Mouse (Mus musculus): ENCODE results near the gene Gipc2.

Gipc2 gene

DNA sequence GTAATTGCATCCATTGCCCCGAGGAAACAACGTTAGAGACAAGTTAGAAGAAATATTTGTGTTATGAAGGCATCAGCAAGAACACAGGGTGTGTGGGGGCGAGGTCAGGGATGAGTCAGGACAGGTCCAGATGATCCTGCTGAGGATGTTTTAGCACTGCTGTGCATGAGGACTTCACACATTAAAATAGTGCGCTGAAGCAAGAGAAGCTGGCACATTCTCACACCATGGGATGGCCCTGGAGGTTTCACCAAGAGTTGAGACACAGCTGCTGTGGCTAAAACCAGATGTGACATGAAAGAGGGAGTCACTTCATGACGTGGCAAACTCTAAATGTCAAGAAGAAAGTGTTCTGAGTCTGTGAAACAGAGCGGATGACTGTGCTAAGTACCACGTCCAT, 38.9 kb downstream of the Gipc2 start:
- in situ Hi-C loops (cut with MboI, MseI): no loop called here

DNA sequence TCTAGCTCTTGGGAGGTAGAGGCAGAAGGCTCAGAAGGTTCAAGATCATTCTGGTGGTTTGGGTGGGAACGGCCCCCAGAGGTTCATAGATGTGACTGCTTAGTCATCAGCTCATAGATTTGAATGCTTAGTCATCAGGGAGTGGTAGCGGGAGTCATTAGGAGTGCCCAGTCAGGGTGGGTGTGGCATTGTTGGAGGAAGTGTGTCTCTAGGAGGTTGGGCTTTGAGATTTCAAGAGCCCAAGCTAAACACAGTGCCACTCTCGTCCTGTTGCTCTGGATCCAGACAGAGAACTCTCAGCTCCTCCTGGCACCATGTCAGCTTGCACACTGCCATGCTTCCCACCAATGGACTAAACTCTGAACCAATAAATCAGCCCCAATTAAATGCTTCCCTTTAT, 43.3 kb downstream of the Gipc2 start:
- in situ Hi-C loops (cut with MboI, MseI): no loop called here

DNA sequence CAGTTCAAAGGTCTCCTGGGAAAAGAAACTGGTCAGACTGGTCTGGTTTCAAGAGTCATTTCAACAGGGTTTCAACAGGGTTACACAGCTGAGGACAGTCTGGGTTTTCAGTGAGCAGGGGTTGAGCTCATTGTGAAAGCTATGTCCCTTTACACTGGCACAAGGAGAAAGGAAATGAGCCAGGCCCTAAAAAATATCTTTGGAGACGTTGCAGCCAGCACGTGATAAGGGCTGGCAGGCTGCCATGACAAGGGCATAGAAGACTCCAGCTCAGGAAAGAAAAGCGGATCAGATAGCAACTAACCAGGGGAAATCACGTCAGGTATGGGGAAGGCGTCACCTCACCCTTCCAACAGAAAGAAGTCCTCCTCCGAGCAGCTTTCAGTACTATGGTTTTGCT, 43.9 kb downstream of the Gipc2 start:
- in situ Hi-C loops (cut with MboI, MseI): no loop called here

DNA sequence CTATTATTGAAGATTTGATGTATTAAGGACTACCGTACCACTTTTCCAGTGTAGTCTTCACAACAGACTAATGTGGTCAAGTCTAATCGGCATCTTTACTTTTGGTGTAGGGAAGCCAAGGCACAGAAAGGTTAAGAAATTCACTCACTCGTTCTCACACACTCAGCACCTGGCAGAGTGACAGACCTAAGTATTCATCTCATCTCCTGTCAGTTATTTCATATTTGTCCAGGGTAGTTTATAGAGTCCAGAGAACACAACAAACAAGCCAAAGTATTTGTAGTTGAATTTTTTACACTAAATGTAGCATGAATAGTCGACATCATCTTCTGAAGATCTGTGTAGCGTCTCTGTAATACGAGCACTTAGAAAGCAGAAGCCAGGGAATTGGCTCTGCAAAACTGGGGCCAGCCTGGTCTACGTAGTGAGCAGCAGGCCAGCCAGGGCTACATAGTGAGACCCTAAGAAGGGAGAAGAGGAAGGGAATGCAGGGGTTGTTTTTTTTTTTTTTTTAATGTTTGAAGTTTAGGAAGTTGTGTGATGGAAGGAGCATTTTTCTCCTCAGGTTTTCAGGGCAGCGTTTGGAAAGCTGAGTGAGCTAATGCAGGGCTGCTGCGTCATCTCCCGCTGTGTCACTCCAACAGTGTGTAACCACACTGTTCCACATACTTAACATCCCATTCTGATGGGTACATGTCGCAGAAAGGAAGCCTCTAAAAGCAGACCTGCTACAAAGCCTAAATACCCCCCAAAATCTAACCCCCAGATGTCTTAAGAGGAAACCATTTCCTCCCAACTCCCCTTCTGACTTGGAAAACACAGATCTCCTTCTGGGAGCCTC, 44.6 kb downstream of the Gipc2 start:
- in situ Hi-C loops (cut with MboI, MseI): no loop called here

DNA sequence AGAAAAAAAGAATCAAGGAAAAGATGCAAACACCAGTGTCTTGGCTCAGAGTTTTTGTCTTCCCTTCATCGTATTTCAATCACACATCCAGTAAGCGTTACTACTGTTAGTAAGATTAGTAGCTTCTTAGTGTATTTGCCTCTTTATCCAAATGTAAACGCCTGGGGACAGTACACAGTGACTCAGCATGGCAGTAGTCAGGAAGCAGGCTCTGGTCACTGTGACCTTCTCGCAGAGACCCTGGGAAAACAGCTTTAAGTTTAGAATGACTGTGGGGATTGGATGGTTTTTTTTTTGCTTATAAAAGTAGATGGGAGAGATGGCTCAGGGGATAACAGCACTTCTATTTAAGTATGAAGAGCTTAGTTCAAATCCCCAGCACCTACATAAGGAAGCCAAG, 46.0 kb downstream of the Gipc2 start:
- in situ Hi-C loops (cut with MboI, MseI): loop anchor here (10.0 kb wide), 1 partner anchor 105 kb away; no protein-coding TSS in a partner anchor

DNA sequence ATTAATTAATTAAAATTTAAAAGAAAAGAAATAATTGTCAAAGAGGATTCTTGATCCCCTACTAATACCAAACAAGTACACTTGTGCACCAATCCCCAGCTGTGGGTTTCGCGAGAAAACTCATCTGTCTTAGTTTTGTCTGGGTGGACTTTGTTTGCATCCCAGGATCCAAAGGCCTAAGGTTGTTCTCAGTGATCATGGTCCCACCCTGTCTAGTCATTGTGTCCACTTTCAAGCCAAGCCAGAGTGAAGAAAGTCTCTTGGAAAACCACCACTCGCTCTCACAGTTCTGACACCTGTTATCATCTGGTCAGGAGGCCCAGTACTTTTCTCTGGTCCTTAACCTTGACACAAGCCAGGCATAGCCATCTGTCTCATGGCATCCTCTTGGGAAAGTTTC, 48.1 kb downstream of the Gipc2 start:
- in situ Hi-C loops (cut with MboI, MseI): loop anchor here (10.0 kb wide), 1 partner anchor 107 kb away; no protein-coding TSS in a partner anchor

DNA sequence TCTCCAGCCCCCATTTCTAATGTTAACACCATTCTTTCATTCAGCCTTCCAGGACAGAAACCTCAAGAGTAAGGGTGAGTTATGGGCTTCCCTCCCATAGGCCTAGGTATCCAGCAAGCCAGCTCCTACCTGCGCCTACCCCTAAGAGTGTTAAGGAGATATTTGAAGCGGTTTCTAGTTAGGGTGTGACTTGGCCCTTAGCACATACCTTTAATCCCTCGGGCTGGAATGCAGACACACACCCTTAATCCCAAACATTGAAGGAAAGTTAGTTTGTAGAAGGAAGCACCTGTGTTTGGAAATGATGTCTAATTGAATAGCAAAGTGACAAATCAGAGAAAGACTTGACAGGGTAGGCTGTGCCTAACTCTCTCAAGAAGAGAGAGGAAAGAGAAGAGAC, 49.9 kb downstream of the Gipc2 start:
- in situ Hi-C loops (cut with MboI, MseI): loop anchor here (10.0 kb wide), 1 partner anchor 109 kb away; no protein-coding TSS in a partner anchor

DNA sequence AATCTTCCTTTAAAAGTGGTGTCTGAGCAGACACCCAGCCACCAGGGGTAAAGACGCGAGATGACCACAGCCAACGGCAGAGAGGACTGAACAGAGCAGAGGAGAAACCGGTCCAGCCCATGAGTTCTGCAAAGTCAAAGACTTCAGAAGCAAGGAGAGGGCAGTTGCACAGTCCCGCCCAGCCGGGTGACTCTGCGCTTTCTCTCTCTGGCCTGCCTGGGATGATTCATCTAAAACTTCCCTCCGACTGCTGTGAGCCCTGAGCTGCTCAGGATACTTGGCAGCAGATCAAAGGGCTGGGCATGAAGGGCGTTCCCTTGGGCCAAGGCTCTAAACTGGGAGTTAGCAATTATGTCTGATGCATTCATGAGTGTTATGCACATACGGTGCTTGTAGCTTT, 51.2 kb downstream of the Gipc2 start:
- in situ Hi-C loops (cut with MboI, MseI): loop anchor here (10.0 kb wide), 1 partner anchor 110 kb away; no protein-coding TSS in a partner anchor

DNA sequence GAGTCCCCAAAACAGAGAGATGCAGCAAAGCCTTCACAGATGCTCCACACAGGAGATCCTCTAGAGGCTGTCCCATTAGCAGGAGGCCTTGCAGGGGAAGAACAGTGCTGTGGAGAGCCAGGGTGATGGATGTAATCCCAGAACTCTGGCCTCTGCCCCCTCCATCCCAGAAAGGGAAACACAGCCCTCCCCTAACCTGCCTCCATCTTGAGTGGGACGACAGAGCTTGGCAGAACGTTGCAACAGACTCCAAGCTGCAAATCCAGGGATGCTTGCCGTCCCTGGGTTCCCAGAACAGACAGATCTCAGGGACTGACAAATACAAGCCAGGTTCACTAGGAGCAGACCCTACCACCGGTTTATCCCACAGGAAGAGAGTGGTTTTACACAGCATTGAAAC, 51.8 kb downstream of the Gipc2 start:
- in situ Hi-C loops (cut with MboI, MseI): loop anchor here (10.0 kb wide), 1 partner anchor 111 kb away; no protein-coding TSS in a partner anchor

DNA sequence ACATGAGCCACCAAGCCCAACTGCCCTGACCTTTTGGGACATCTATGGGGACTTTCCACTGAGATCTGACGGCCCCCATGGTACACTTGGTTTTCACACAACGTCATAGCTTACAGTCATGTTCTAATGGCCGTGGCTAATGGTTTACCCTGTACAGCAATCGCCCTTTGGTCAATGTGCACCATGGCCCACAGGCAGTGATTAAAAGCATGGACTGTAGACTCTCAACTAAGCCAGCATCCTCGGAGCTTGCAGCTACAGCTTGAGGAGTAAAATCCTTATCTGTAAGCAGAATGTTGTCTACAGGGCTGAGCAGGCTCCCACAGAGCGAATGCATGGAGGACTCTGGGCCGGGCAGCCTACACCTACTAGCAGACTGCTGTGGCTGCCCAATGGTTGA, 52.5 kb downstream of the Gipc2 start:
- in situ Hi-C loops (cut with MboI, MseI): loop anchor here (10.0 kb wide), 1 partner anchor 111 kb away; no protein-coding TSS in a partner anchor

DNA sequence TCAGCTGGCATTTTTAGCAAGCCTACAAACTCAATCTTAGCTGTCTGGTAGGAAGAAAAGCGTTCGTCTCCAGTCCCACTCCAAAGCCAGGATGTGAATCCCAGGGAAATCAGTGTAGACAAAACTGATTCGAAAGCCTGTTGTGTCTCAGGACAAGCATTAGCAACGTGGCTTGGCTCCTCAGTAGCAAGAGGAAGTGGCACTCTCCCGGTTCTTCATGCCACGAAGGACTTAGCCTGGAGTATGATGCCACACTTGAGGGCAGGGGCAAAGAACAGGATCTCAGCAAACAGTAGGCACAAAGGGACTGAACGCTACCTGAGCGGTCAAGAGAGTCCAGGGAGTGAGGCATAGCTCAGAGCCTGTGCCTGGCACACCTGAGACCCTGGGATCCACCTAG, 53.4 kb downstream of the Gipc2 start:
- in situ Hi-C loops (cut with MboI, MseI): loop anchor here (10.0 kb wide), 1 partner anchor 112 kb away; no protein-coding TSS in a partner anchor

DNA sequence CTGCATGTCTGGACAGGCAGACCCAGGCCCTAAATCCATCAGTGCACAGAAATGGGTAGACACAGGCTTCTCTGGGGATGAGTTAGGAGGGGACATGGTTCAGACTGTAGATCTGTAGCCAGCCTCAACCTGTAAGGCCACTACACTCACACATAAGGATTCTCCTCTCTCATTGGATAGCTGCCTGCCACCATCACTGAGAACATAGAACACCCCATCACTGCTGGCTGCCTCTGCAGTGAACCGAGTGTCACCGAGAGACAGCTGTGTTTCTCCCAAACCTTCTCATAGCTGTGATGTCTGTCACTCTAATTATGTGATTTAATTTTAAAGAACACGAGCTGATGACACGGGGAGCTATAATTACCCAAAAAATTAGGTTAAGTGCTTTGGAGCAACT, 54.5 kb downstream of the Gipc2 start:
- in situ Hi-C loops (cut with MboI, MseI): loop anchor here (10.0 kb wide), 1 partner anchor 113 kb away; no protein-coding TSS in a partner anchor

DNA sequence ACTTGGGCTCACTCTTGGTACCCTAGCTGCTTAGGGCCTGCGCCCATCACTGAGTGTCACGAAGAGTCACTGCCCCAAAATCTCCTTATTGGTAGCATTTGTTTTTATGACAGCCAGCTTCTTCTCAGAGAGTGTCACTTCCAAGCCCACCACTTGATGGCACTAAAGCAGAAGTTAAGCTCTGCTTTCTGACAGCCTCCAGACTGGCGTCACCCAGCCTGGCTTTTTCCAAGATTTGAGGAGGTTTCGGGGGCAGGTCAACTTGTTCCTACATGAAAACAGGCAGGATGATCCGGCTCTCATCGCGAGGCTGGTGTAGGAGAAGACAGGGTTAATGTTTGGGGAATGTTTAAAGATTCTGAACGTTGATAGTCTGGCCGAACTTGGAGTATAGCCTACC, 54.9 kb downstream of the Gipc2 start:
- in situ Hi-C loops (cut with MboI, MseI): loop anchor here (10.0 kb wide), 1 partner anchor 114 kb away; no protein-coding TSS in a partner anchor

DNA sequence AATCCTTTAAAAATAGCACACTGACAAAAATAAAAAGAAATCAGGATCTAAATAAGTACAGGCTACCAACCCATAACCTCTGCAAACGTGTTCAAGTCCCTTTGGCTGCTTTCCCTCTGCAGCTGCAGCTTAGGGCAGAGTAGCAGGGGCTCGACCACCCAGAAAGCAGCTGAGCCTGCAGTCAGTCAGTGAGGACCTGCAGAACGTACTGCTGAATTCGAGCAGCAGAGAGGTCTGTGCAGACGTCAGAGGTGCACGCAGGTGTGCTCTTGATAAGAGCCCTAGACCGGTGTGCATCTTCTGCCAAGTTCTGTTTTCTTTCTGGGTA, 56.8 kb downstream of the Gipc2 start:
- in situ Hi-C loops (cut with MboI, MseI): no loop called here

DNA sequence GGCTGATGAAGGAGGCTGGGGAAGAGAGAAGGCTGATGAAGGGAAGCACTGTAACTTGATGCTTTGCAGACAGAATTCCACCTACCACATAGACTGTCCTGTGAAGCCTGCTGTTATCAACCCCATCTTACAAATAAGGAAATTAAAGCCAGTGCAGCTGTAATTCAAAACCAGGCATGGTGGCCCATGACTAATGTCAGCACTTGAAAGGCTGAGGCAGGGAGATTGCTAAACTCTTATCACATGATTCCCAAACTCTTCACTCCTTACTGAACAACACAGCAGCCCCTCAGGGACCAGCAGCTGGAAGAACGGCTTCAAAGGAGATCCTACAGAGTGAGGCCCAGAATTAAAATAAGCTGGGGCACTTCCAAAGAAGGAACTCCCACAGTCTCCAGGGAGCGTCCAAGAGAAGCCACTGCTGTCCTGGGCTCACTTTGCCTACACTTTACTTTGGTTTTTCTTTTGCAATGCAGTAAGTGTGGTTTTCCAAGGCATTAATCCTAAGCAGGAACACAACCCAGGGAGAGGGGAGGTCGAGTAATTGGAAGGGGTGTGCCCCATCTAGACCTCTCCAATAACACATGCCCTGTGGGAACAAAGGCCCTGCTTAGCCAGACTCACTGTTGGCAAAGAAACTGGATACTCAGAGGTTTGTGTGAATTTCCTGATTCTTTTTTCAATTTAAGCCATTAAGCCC, 57.3 kb downstream of the Gipc2 start:
- in situ Hi-C loops (cut with MboI, MseI): no loop called here

DNA sequence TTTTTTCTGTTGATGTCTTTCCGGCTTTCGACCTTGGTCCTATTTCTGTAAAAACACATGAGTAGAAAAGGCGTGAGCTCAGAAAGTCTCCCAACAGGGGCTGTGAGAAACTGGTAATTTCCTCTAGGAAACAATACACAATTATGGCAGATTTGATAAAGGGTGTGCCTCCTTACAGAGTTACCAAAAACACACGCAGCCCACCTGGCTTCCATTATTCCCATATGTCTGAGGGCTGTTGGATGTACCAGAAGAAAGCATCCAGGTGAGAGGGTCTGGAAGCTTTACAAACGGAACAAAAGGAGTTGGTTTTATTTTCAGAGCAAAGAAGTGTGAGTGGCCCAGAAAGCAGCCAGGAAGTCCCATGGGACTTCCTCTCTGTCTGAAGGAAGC, 58.0 kb downstream of the Gipc2 start:
- in situ Hi-C loops (cut with MboI, MseI): no loop called here

DNA sequence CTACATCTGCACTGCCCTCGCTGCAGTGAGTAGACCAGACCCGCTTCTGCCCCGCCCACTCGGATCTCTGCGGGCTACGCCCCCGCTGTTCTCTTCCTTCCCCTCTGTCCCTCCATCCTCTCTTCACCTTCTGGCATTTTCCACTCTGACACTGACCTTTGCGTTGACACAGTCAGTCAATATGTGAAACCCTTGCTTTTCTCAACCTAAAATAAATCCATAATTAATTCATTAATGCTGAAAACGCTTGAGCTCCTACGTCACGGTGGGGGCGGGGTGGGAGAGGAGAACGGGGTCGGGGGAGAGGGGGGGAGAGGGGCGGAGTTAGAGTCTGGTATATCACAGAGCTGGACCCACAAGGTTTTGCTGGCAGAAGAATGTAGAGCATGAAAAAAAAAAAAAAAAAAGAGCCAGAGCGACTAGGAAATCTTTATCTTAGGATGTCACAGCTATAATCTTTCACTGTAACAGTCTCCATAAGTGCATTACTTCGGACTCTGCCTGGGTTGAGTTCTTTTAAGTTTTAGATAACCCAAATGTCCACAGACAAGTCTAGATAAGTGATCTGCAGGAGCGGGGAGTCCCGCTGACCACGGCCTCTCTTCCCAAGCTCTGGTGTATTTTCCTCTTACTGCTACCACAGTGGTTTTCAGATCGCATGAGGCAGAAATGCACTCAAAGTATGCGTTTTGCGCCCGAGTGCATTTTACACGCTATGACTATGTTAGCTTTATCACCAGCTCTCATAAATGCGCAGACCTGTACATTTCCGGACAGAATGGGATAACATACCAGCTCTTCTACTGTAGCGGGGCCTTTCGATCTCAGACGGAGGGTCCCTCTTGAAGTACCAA, 58.7 kb downstream of the Gipc2 start:
- in situ Hi-C loops (cut with MboI, MseI): no loop called here

DNA sequence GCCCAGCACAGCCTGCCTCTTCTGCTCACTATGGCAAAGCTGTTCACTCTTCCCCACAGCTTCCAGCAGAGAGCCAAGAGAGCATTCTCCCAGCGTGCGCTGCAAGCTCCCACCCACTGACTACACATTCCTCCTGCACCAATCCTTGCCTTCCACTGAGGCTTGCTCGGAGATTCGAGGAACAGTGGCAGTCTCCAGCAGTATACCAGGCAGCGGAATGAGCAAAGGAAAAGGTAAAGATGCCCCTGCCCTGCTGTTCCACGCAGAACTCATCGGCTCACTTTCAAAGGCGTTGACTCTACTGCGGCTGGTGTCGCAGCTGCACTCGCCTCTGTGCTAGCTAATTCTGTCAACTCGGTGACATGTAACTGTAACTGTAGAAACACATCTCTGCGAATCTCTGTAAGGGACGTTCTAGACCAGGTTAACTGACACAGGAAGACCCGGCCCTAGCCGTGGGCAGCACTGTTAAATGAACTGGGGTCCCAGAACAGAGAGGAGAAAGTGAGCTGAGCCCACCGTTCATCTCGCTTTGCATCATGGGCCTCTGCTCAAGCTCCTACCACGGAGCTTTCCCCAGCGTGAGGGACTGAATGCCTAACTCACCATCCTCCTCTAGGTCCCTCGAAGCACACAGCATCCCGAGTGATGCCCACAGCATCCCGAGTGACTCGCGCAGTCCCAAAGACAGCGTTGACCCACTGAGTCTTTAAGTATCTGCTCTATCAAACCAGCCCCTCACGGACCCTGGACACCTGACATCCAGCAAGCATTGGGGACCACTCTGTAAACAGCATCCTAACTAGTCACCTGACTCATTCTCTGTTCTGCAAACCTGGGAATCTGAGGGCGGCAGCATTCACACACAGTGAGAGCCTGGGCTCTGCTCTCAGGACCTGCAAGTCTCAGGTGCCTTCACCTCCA, 59.5 kb downstream of the Gipc2 start:
- in situ Hi-C loops (cut with MboI, MseI): no loop called here

DNA sequence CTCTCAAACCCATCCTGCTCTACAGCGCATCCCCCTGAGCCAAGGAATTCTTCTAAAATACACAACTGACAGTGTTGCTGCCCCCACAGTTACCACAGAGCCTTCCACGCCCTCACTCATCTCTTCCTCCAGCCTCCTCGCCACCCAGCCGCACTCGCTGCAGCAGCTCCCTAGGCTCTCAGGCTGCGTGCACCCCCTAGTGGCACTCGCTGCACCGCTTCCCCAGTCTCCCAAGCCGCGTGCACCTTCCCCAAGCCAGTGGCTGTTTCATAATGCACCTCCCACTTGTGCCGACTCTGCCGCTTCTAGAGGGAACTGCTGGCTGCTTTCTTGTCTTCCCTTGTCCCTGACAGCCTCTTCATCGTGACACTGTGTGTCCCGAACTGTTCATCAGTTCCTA, 60.7 kb downstream of the Gipc2 start:
- in situ Hi-C loops (cut with MboI, MseI): no loop called here

DNA sequence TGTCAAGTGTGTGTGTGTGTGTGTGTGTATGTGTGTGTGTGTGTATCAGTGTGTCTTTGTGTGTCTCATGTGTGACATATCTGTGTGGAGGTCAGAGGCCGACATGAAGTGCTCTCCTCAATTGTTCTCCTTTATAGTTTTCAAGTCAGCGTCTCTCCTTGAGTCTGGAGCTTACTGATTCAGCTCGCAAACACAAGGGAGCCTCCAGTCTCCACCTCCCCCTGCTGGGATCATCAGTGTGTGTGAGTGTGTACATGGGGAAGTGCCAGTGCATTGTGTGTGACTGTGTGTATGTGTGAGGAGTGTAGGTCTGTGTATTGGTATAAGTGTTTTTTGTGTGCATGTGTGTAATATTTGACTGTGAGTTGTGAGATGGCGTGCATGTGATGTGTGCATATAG, 62.6 kb downstream of the Gipc2 start:
- in situ Hi-C loops (cut with MboI, MseI): loop anchor here in 1 of 2 experiments (5.0 kb wide), 1 partner anchor 381 kb away; no protein-coding TSS in a partner anchor
